Mouse (Mus musculus): ENCODE measurements around the gene Cnnm1.

Cnnm1 gene

GRCm38 (mm10) chr19:43440112-43440737, at the start of gene Cnnm1:
TSS of gene Cnnm1 (plus strand) at chr19:43440436.
- DNase-seq, result peak; percentile 73

- DNase-seq, result no peak
These were observed 43.9 kb upstream of the Cnnm1 start for GRCm38 (mm10) chr19:43396327-43396726.

GRCm38 (mm10) chr19:43407181-43407580, 33.1 kb upstream of the Cnnm1 start:
- no peak for DNase-seq

GRCm38 (mm10) chr19:43415565-43415964, 24.7 kb upstream of the Cnnm1 start:
- no peak for DNase-seq

- DNase-seq, result peak; percentile 31
These were observed 19.7 kb upstream of the Cnnm1 start for GRCm38 (mm10) chr19:43420506-43420905.

- peak; percentile 13 for DNase-seq
These were observed 16.2 kb upstream of the Cnnm1 start for GRCm38 (mm10) chr19:43424082-43424481.

- no peak for DNase-seq
These were observed 12.6 kb upstream of the Cnnm1 start for GRCm38 (mm10) chr19:43427446-43428224.

- DNase-seq, result peak; percentile 41
These were observed 990 bp upstream of the Cnnm1 start for GRCm38 (mm10) chr19:43439246-43439645.

- peak; percentile 88 for DNase-seq
These were observed 778 bp downstream of the Cnnm1 start for GRCm38 (mm10) chr19:43440768-43441660.

- DNase-seq, result no peak
These were observed 1.4 kb downstream of the Cnnm1 start for GRCm38 (mm10) chr19:43441661-43441990.

- peak; percentile 24 for DNase-seq
These were observed 2.0 kb downstream of the Cnnm1 start for GRCm38 (mm10) chr19:43442269-43442668.

- DNase-seq, result peak; percentile 70
These were observed 2.7 kb downstream of the Cnnm1 start for GRCm38 (mm10) chr19:43442906-43443305.

GRCm38 (mm10) chr19:43444636-43445205, 4.5 kb downstream of the Cnnm1 start:
- DNase-seq, result peak; percentile 22

GRCm38 (mm10) chr19:43451563-43451962, 11.3 kb downstream of the Cnnm1 start:
- peak; percentile 30 for DNase-seq

- DNase-seq, result peak; percentile 28
These were observed 11.9 kb downstream of the Cnnm1 start for GRCm38 (mm10) chr19:43452176-43452575.

GRCm38 (mm10) chr19:43453025-43453424, 12.8 kb downstream of the Cnnm1 start:
- peak; percentile 48 for DNase-seq

- no peak for DNase-seq
These were observed 19.7 kb downstream of the Cnnm1 start for GRCm38 (mm10) chr19:43459948-43460347.

- DNase-seq, result peak; percentile 68
These were observed 20.2 kb downstream of the Cnnm1 start for GRCm38 (mm10) chr19:43460481-43460880.

GRCm38 (mm10) chr19:43462141-43462540, 21.9 kb downstream of the Cnnm1 start:
- DNase-seq, result peak; percentile 60

- DNase-seq, result peak; percentile 61
These were observed 23.5 kb downstream of the Cnnm1 start for GRCm38 (mm10) chr19:43463546-43464293.

- no peak for DNase-seq
These were observed 24.1 kb downstream of the Cnnm1 start for GRCm38 (mm10) chr19:43464294-43464687.

- DNase-seq, result peak; percentile 55
These were observed 24.8 kb downstream of the Cnnm1 start for GRCm38 (mm10) chr19:43465076-43465475.
